Mouse (Mus musculus) cortical plate, adult 2 months (tissue): Measurements from ENCODE around the gene Olfr1344. TPM values are rescaled to one million over a fixed set of nuclear protein-coding genes. Genes with fewer than 3 reads are reported as not detected.
"Not testable (repeated sequence)": the region's sequence is repeated elsewhere in the genome, so short reads cannot be mapped to it uniquely, and the experiment has no call there.

Experiments
- H3K27ac ChIP-seq: fragments of 200-500 bp; 2 replicates; pipeline ENCODE4 v1.5.1; 2012; ENCODE audit warnings: low read length, control low read depth, inconsistent platforms; ENCODE audit not compliant: insufficient read depth
- H3K4me1 ChIP-seq: fragments of 200-500 bp; 2 replicates; pipeline ENCODE4 v1.6.1; 2011; ENCODE audit warnings: low read length; ENCODE audit not compliant: control insufficient read depth, insufficient read depth
- H3K4me3 ChIP-seq: fragments of 200-500 bp; 2 replicates; pipeline ENCODE4 v1.5.1; 2011; ENCODE audit warnings: mild to moderate bottlenecking, low read length, control low read depth; ENCODE audit not compliant: insufficient read depth
- CTCF ChIP-seq: fragments of 200-500 bp; IDR thresholded peaks from 2 replicates; pipeline ENCODE4 v1.5.1; 2011; ENCODE audit warnings: mild to moderate bottlenecking, control low read depth, low read length; ENCODE audit not compliant: insufficient read depth; ENCODE audit errors: extremely low read depth
- POLR2A ChIP-seq: fragments of 200-500 bp; IDR thresholded peaks from 2 replicates; pipeline ENCODE4 v1.6.1; 2011; ENCODE audit warnings: mild to moderate bottlenecking, low read length, control low read depth; ENCODE audit not compliant: insufficient read depth; ENCODE audit errors: extremely low read depth
- polyA plus RNA-seq: library from polyadenylated mRNA; depleted of rRNA; stranded (reverse); fragments of >200 nt; gene quantifications from 2 replicates; pipeline ENCODE4 v1.2.3, GENCODE M21; 2012; rRNA removed

Olfr1344 gene
- polyA plus RNA-seq, 1 experiment = 2.4 TPM

GRCm38 (mm10) chr7:6430342-6430741 lies 8.1 kb upstream of the Olfr1344 start:
- Histone ChIP-seq H3K27ac (no peak overlapping the region), H3K4me3 (no peak overlapping the region), H3K4me1 (no peaks in the 10 kb centered on the region)
- TF ChIP-seq CTCF (peak; percentile 44), POLR2A (no peak)

GRCm38 (mm10) chr7:6441173-6441572 lies 2.7 kb downstream of the Olfr1344 start:
- no peak for TF ChIP-seq CTCF
- no peak for TF ChIP-seq POLR2A
- no peak overlapping the region for H3K27ac ChIP-seq
- H3K4me1 ChIP-seq = no peaks in the 10 kb centered on the region
- H3K4me3 ChIP-seq = no peak overlapping the region

GRCm38 (mm10) chr7:6447771-6448170 lies 9.3 kb downstream of the Olfr1344 start:
- TF ChIP-seq POLR2A = no peak
- TF ChIP-seq CTCF = no peak
- Histone ChIP-seq H3K4me3 (no peak overlapping the region), H3K27ac (no peak overlapping the region), H3K4me1 (no peaks in the 10 kb centered on the region)

- TF ChIP-seq POLR2A (no peak), CTCF (no peak)
- H3K4me1 ChIP-seq = no peaks in the 10 kb centered on the region
- H3K4me3 ChIP-seq = no peak within 1 kb of the TSS
- no peak within 1 kb of the TSS for H3K27ac ChIP-seq
Observed at GRCm38 (mm10) chr7:6455868-6456267, 17.4 kb downstream of the Olfr1344 start, which contains the start of gene Olfr1336. Gene Olfr1336 (plus strand): TSS chr7:6456168.

- Histone ChIP-seq H3K4me1 (no peaks in the 10 kb centered on the region), H3K27ac (no peak overlapping the region), H3K4me3 (no peak overlapping the region)
- no peak for TF ChIP-seq CTCF
- no peak for TF ChIP-seq POLR2A
Observed at GRCm38 (mm10) chr7:6456399-6456798, 17.9 kb downstream of the Olfr1344 start.

- no peak within 1 kb of the TSS for H3K4me3 ChIP-seq
- H3K27ac ChIP-seq = no peak within 1 kb of the TSS
- no peaks in the 10 kb centered on the region for H3K4me1 ChIP-seq
- no peak for TF ChIP-seq CTCF
- no peak for TF ChIP-seq POLR2A
Observed at GRCm38 (mm10) chr7:6466951-6467350, 28.5 kb downstream of the Olfr1344 start, which contains the start of gene Olfr1346. Gene Olfr1346 (plus strand): TSS chr7:6467101.

- H3K4me1 ChIP-seq, H3K4me3 ChIP-seq, H3K27ac ChIP-seq: not testable (repeated sequence)
Observed at GRCm38 (mm10) chr7:6477633-6478032, 39.1 kb downstream of the Olfr1344 start.

- H3K4me3 ChIP-seq = no peak within 1 kb of the TSS
- no peak for TF ChIP-seq POLR2A
- no peak for TF ChIP-seq CTCF
- H3K4me1 ChIP-seq = no peaks in the 10 kb centered on the region
- no peak within 1 kb of the TSS for H3K27ac ChIP-seq
Observed at GRCm38 (mm10) chr7:6486841-6487240, 48.4 kb downstream of the Olfr1344 start, which contains the start of gene Olfr5. Gene Olfr5 (minus strand): TSS chr7:6486941.

Other genes with a start within 250 kb of the Olfr1344 start
- not detected in 2 replicates for gene Galp, start 241.6 kb upstream of the Olfr1344 start, polyA plus RNA-seq
- gene Zscan5b, start 216.4 kb upstream of the Olfr1344 start, polyA plus RNA-seq = not detected in 2 replicates
- not detected in 2 replicates for gene Epp13, start 186.0 kb upstream of the Olfr1344 start, polyA plus RNA-seq
- 7.1 and 7.7 TPM in 2 replicates for gene Zfp667, start 152.1 kb upstream of the Olfr1344 start, polyA plus RNA-seq
- gene Zfp583, start 107.4 kb upstream of the Olfr1344 start, polyA plus RNA-seq = 7.6 and 8.0 TPM in 2 replicates
- gene Gm3854, start 94.9 kb upstream of the Olfr1344 start, polyA plus RNA-seq = 3.4 and 4.2 TPM in 2 replicates
- gene Zfp78, start 75.4 kb upstream of the Olfr1344 start, polyA plus RNA-seq = 2.6 and 3.1 TPM in 2 replicates
- 8.1 and 8.6 TPM in 2 replicates for gene Zfp28, start 55.4 kb upstream of the Olfr1344 start, polyA plus RNA-seq
- gene Smim17, start 40.0 kb upstream of the Olfr1344 start, polyA plus RNA-seq = 7.5 and 7.6 TPM in 2 replicates
- gene Gm20715, start 28.4 kb upstream of the Olfr1344 start, polyA plus RNA-seq = 0.09 and 0.33 TPM in 2 replicates
- not detected in 2 replicates for gene Olfr1336, start 17.5 kb downstream of the Olfr1344 start, polyA plus RNA-seq
- not detected in 2 replicates for gene Olfr1346, start 28.4 kb downstream of the Olfr1344 start, polyA plus RNA-seq
- gene Olfr5, start 48.3 kb downstream of the Olfr1344 start, polyA plus RNA-seq = not detected in 2 replicates
- not detected in 2 replicates for gene Olfr1347, start 61.1 kb downstream of the Olfr1344 start, polyA plus RNA-seq
- not detected in 2 replicates for gene Olfr1348, start 70.1 kb downstream of the Olfr1344 start, polyA plus RNA-seq
- gene Olfr1349, start 84.3 kb downstream of the Olfr1344 start, polyA plus RNA-seq = 0.04 TPM in 1 of 2 replicates, not detected in the other
- gene Olfr1350, start 126.2 kb downstream of the Olfr1344 start, polyA plus RNA-seq = not detected in 2 replicates